Mouse (Mus musculus): ENCODE results near the gene Stt3b.

Gene Stt3b

GRCm38 (mm10) chr9:115259866-115260265 lies 50.4 kb downstream of the Stt3b start:
- DNase-seq = no peak

GRCm38 (mm10) chr9:115257733-115258286 lies 52.4 kb downstream of the Stt3b start:
- DNase-seq = no peak

GRCm38 (mm10) chr9:115249145-115249544 lies 61.1 kb downstream of the Stt3b start:
- no peak for DNase-seq

- DNase-seq = no peak
These were observed 65.1 kb downstream of the Stt3b start for GRCm38 (mm10) chr9:115245092-115245491.

- no peak for DNase-seq
These were observed 66.6 kb downstream of the Stt3b start for GRCm38 (mm10) chr9:115243630-115244029.

GRCm38 (mm10) chr9:115239861-115240260 lies 70.4 kb downstream of the Stt3b start:
- DNase-seq = no peak

- DNase-seq = no peak
These were observed 72.3 kb downstream of the Stt3b start for GRCm38 (mm10) chr9:115237943-115238342.

- DNase-seq = no peak
These were observed 73.8 kb downstream of the Stt3b start for GRCm38 (mm10) chr9:115236352-115236841.

GRCm38 (mm10) chr9:115234561-115234960 lies 75.7 kb downstream of the Stt3b start:
- no peak for DNase-seq

GRCm38 (mm10) chr9:115233721-115234120 lies 76.5 kb downstream of the Stt3b start:
- DNase-seq = peak; percentile 45

- no peak for DNase-seq
These were observed 78.7 kb downstream of the Stt3b start for GRCm38 (mm10) chr9:115231476-115231875.

GRCm38 (mm10) chr9:115230141-115230540 lies 80.1 kb downstream of the Stt3b start:
- DNase-seq = no peak

- DNase-seq = no peak
These were observed 80.5 kb downstream of the Stt3b start for GRCm38 (mm10) chr9:115229676-115230075.

GRCm38 (mm10) chr9:115229145-115229544 lies 81.1 kb downstream of the Stt3b start:
- DNase-seq = no peak

- DNase-seq = no peak
These were observed 85.4 kb downstream of the Stt3b start for GRCm38 (mm10) chr9:115224744-115225354.

- no peak for DNase-seq
These were observed 89.0 kb downstream of the Stt3b start for GRCm38 (mm10) chr9:115221265-115221664.

GRCm38 (mm10) chr9:115220466-115220865 lies 89.8 kb downstream of the Stt3b start:
- DNase-seq = no peak

GRCm38 (mm10) chr9:115217984-115218383 lies 92.2 kb downstream of the Stt3b start:
- DNase-seq = no peak

- no peak for DNase-seq
These were observed 94.2 kb downstream of the Stt3b start for GRCm38 (mm10) chr9:115215830-115216701.

- no peak for DNase-seq
These were observed 95.3 kb downstream of the Stt3b start for GRCm38 (mm10) chr9:115214572-115215571.

GRCm38 (mm10) chr9:115213755-115214264 lies 96.4 kb downstream of the Stt3b start:
- no peak for DNase-seq

- no peak for DNase-seq
These were observed 99.7 kb downstream of the Stt3b start for GRCm38 (mm10) chr9:115210535-115210934.

Data from cerebellum, adult 9-10 months (tissue).